Mouse (Mus musculus): ENCODE measurements around the gene Suco. TPM values are rescaled to one million over a fixed set of nuclear protein-coding genes. Genes with fewer than 3 reads are reported as not detected.
A peak's percentile ranks its signal among the peaks of the same experiment; 100 is the strongest.

The Suco gene
- total and polyA plus RNA-seq, 3 experiments, result 6.4 to 6.8 TPM; not detected in 1

DNA sequence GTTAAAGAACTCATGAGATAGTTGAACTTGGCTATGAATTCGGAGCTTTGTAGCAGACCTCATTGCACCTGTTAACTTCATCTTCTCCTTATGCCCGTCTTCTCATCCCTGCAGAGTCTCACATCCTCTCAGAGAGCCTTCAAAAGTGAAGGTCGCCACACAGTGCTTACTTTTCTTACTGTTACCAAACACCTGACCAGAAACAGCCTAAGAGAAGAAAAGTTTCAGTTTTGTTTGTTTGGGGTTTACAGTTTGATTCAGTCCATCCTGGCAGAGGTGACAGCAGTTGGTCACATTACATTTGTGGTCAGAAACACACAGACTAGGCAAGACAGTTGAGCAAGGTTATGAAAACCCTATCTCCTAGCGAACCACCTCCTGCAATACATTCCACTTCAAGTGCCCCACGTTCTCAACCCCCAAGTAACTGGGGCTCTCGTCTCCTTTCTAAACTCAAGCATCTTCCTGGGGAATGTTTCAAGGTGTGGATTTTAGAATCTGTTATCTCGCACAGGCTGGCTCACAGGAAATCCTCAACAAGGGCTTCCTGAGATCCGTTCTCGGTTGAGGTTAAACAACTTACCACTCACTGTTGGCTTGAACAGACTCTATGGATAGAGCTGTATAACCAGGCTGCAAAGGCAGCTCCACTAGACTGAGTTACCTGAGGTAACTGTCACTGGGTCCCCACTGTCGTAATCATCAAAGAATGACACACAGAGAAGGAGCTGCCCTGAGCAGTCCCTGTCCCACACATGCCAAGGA, 81.9 kb downstream of the Suco start:
- Histone ChIP-seq H3K4me3 (ENCODE audit: control insufficient read depth in 1 of 2, insufficient read depth in 1 of 2, low read depth in 2 of 2, low read length in 2 of 2) (no peak overlapping the region), H3K36me3 (ENCODE audit: control insufficient read depth in 1 of 2, insufficient read depth in 2 of 2, low read length in 2 of 2) (peaks cover 0 to 23% of the 10 kb centered on the region in 2 experiments; a peak in 2 of 4 replicates), H3K4me1 (ENCODE audit: control insufficient read depth in 1 of 2, insufficient read depth in 2 of 2, low read length in 2 of 2) (peaks cover 13 to 19% of the 10 kb centered on the region in 2 experiments), H3K27ac (ENCODE audit: control insufficient read depth, low read depth, low read length) (no peak overlapping the region), H3K27me3 (ENCODE audit: control insufficient read depth in 1 of 2, insufficient read depth in 2 of 2, low read length in 2 of 2) (no peaks in the 10 kb centered on the region), H3K9ac (ENCODE audit: control insufficient read depth, low read depth, low read length, poor library complexity, severe bottlenecking) (no peak overlapping the region), H3K9me3 (replicated peaks; ENCODE audit: insufficient read depth, low read length) (no peaks in the 10 kb centered on the region), H3K79me2 (ENCODE audit: control insufficient read depth, insufficient read depth, low read length, poor library complexity) (no peaks in the 10 kb centered on the region)
- DNase-seq (ENCODE audit: low read depth, low spot score), result no peak
- TF ChIP-seq POLR2A (IDR thresholded peaks at IDR 0.05; ENCODE audit: control insufficient read depth in 1 of 2, insufficient read depth in 1 of 2, low read depth in 1 of 2, low read length in 2 of 2, poor library complexity in 1 of 2) (no peak), MAFK (IDR thresholded peaks at IDR 0.05; ENCODE audit: borderline replicate concordance, low read depth, low read length) (no peak), CHD2 (IDR thresholded peaks at IDR 0.05; ENCODE audit: low read length) (no peak), ETS1 (IDR thresholded peaks at IDR 0.05; ENCODE audit: low read depth, low read length) (no peak), E2F4 (IDR thresholded peaks at IDR 0.05; ENCODE audit: borderline replicate concordance, low read depth, low read length) (no peak), RCOR1 (IDR thresholded peaks at IDR 0.05; ENCODE audit: low read depth, low read length) (no peak), NRF1 (IDR thresholded peaks at IDR 0.05; ENCODE audit: insufficient read depth, low read depth, low read length, poor library complexity, severe bottlenecking) (no peak), TAL1 (IDR thresholded peaks at IDR 0.05; ENCODE audit: low read length) (no peak), GATA1 (IDR thresholded peaks at IDR 0.05; ENCODE audit: low read depth, low read length) (no peak), ZC3H11A (IDR thresholded peaks at IDR 0.05; ENCODE audit: low read depth, low read length) (no peak), BHLHE40 (IDR thresholded peaks at IDR 0.05; ENCODE audit: borderline replicate concordance, low read depth, low read length) (no peak), EP300 (IDR thresholded peaks at IDR 0.05; ENCODE audit: low read depth in 1 of 2, low read length in 2 of 2) (no peak), POLR2AphosphoS5 (IDR thresholded peaks at IDR 0.05; ENCODE audit: borderline replicate concordance, low read depth, low read length) (no peak), NELFE (IDR thresholded peaks at IDR 0.05; ENCODE audit: low read depth, low read length) (no peak)

DNA sequence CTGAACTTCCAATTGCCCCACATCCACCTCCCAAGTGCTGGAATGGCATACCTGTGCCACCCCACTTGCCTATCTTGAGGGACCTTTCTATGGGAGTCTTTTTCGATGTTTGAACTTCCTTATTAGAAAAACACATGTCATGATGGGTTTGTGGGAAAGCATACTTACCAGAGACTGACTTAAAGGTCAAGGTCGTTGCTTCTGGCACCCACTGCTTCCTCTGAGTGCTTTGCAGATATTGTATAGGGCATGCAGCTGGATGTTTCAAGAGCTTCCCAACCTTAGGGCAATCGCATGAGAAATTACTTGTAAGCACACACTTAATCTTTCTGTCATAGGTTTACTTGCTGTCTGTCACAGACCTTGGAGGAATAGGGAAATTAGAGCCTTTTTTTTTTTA, 83.2 kb downstream of the Suco start:
- H3K9ac ChIP-seq (ENCODE audit: control insufficient read depth, low read depth, low read length, poor library complexity, severe bottlenecking), result no peak overlapping the region
- DNase-seq (ENCODE audit: low read depth, low spot score), result peak; percentile 12
- H3K27me3 ChIP-seq (ENCODE audit: control insufficient read depth in 1 of 2, insufficient read depth in 2 of 2, low read length in 2 of 2), result no peaks in the 10 kb centered on the region
- 0 out of 2 replicates have a peak overlapping the region, but pooled peaks have one; percentile 37 for H3K27ac ChIP-seq (ENCODE audit: control insufficient read depth, low read depth, low read length)
- peaks cover 0 to 23% of the 10 kb centered on the region in 2 experiments; a peak in 2 of 4 replicates for H3K36me3 ChIP-seq (ENCODE audit: control insufficient read depth in 1 of 2, insufficient read depth in 2 of 2, low read length in 2 of 2)
- no peaks in the 10 kb centered on the region for H3K79me2 ChIP-seq (ENCODE audit: control insufficient read depth, insufficient read depth, low read length, poor library complexity)
- TF ChIP-seq ELF1 (IDR thresholded peaks at IDR 0.05; ENCODE audit: low read depth, low read length), result no peak
- no peak for TF ChIP-seq CHD1 (IDR thresholded peaks at IDR 0.05; ENCODE audit: low read depth, low read length)
- no peak for TF ChIP-seq RAD21 (IDR thresholded peaks at IDR 0.05; ENCODE audit: low read depth, low read length)
- no peak for TF ChIP-seq ETS1 (IDR thresholded peaks at IDR 0.05; ENCODE audit: low read depth, low read length)
- no peak for TF ChIP-seq USF2 (IDR thresholded peaks at IDR 0.05; ENCODE audit: borderline replicate concordance in 1 of 2, insufficient read depth in 1 of 2, low read depth in 1 of 2, low read length in 2 of 2)
- no peak for TF ChIP-seq GATA1 (IDR thresholded peaks at IDR 0.05; ENCODE audit: low read depth, low read length)
- no peak for TF ChIP-seq MXI1 (IDR thresholded peaks at IDR 0.05; ENCODE audit: low read depth, low read length)
- TF ChIP-seq ZC3H11A (IDR thresholded peaks at IDR 0.05; ENCODE audit: low read depth, low read length), result no peak
- TF ChIP-seq TBP (IDR thresholded peaks at IDR 0.05; ENCODE audit: low read depth, low read length), result no peak
- no peak for TF ChIP-seq JUND (IDR thresholded peaks at IDR 0.05; ENCODE audit: low read depth, low read length)
- TF ChIP-seq MAX (IDR thresholded peaks at IDR 0.05; ENCODE audit: low read length), result no peak
- TF ChIP-seq NRF1 (IDR thresholded peaks at IDR 0.05; ENCODE audit: insufficient read depth, low read depth, low read length, poor library complexity, severe bottlenecking), result no peak
- TF ChIP-seq KAT2A (conservative IDR thresholded peaks at IDR 0.05; ENCODE audit: low read depth, low read length), result no peak
- no peak for TF ChIP-seq MEF2A (IDR thresholded peaks at IDR 0.05; ENCODE audit: extremely low read depth, insufficient replicate concordance, low read depth, low read length, poor library complexity, severe bottlenecking)
- TF ChIP-seq ZKSCAN1 (IDR thresholded peaks at IDR 0.05; ENCODE audit: low read depth, low read length), result no peak
- no peak overlapping the region for H3K4me3 ChIP-seq (ENCODE audit: control insufficient read depth in 1 of 2, insufficient read depth in 1 of 2, low read depth in 2 of 2, low read length in 2 of 2)
- peaks cover 13 to 19% of the 10 kb centered on the region in 2 experiments for H3K4me1 ChIP-seq (ENCODE audit: control insufficient read depth in 1 of 2, insufficient read depth in 2 of 2, low read length in 2 of 2)
- no peaks in the 10 kb centered on the region for H3K9me3 ChIP-seq (replicated peaks; ENCODE audit: insufficient read depth, low read length)

Measured in MEL (cell line).